ENCODE assay signal across 10 mouse cellular contexts in the genomic region with DNA sequence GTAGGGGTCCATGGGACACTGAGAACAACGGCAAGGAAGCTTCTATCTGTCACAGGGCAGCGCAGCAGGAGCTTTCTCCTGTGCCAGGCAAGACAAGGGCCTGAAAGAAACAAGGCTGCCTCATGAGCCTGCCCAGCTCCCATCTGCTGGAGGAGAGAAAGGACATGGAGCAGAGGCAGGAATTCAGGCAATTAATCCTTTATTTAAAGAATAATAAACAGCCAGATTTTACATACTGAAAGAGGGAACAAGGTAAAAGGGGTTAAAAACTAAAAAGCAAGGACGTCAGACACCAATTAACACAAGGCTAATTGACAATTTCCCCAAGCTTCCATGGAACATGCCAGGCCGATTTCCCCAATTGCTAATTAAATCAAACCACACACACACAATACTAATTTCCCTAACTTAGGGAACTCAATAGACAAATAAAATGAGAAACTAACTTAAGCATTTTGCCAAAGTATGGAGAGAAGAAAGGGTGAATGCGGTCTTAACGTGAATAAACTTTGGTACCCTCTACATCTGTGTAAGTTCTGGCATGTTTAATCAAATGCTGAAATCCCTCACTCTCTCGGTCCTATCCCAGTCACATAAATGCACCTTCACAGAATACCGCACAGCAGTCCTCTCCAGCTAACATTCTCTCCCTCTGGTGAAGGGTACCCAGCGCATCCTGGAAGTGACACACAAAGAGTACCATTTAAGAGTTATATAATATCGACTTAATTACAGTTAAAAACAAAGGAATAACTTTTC.
"Had no signal": no experiment of that assay in that cellular context is flagged by ENCODE, and none has a peak within 500 bp of the region (broad histone marks: within the 10 kb centered on the region; RNA-seq: fewer than 3 reads in every experiment).

No protein-coding gene starts in this region.

- ATAC-seq: midbrain, embryonic 16.5 days had no signal

- H3K9ac ChIP-seq: limb, embryonic 12.5 days; liver, embryonic 14.5 days; neural tube, embryonic 13.5 days had no signal

- H3K4me3 ChIP-seq: limb, embryonic 12.5 days; neural tube, embryonic 13.5 days had no signal

- H3K27me3 ChIP-seq: limb, embryonic 12.5 days; neural tube, embryonic 13.5 days had no signal

- H3K4me2 ChIP-seq: limb, embryonic 12.5 days; neural tube, embryonic 13.5 days had no signal

- DNase-seq: kidney, adult 8-10 months; kidney, postnatal 25 days; layer of hippocampus, postnatal 36 days; lung, adult 18-20 months; thymus, postnatal 4 days had no signal

- H3K9me3 ChIP-seq: limb, embryonic 12.5 days; neural tube, embryonic 13.5 days had no signal

- H3K4me1 ChIP-seq: limb, embryonic 12.5 days had no signal

- H3K36me3 ChIP-seq: limb, embryonic 12.5 days; neural tube, embryonic 13.5 days had no signal

- H3K27ac ChIP-seq: limb, embryonic 12.5 days; liver, embryonic 14.5 days; neural tube, embryonic 13.5 days; stomach, postnatal 0 days had no signal
